Mouse (Mus musculus) kidney, adult 2 months (tissue): ENCODE data around the gene Tnfsf9. TPM values are rescaled to one million over a fixed set of nuclear protein-coding genes. Genes with fewer than 3 reads are reported as not detected.

Source experiments
- DNase-seq: peaks from one replicate; pipeline ENCODE4 v3.0.0; 2021
- H3K27ac ChIP-seq: fragments of 200-500 bp; 2 replicates; pipeline ENCODE4 v1.5.1; 2012; ENCODE audit warnings: low read depth, low read length, control low read depth, inconsistent platforms; ENCODE audit not compliant: insufficient read depth
- H3K27me3 ChIP-seq: fragments of 200-500 bp; replicated peaks from 2 replicates; pipeline ENCODE4 v1.6.1; 2012; ENCODE audit warnings: mild to moderate bottlenecking, moderate library complexity, low read length, inconsistent platforms; ENCODE audit not compliant: control insufficient read depth, insufficient read depth
- H3K36me3 ChIP-seq: fragments of 200-500 bp; 2 replicates; pipeline ENCODE4 v1.6.1; 2012; ENCODE audit warnings: mild to moderate bottlenecking, moderate library complexity, low read length, inconsistent platforms; ENCODE audit not compliant: control insufficient read depth, insufficient read depth
- H3K4me1 ChIP-seq: fragments of 200-500 bp; 2 replicates; pipeline ENCODE4 v1.6.1; 2011; ENCODE audit warnings: low read length; ENCODE audit not compliant: control insufficient read depth, insufficient read depth
- H3K4me3 ChIP-seq: fragments of 200-500 bp; 2 replicates; pipeline ENCODE4 v1.5.1; 2011; ENCODE audit warnings: mild to moderate bottlenecking, low read depth, low read length, control low read depth; ENCODE audit not compliant: insufficient read depth
- CTCF ChIP-seq: fragments of 200-500 bp; conservative IDR thresholded peaks from 2 replicates; pipeline ENCODE4 v1.5.1; 2011; ENCODE audit warnings: low read depth, mild to moderate bottlenecking, control low read depth, low read length, moderate library complexity, mixed read lengths; ENCODE audit not compliant: insufficient read depth, insufficient read length
- POLR2A ChIP-seq: fragments of 200-500 bp; IDR thresholded peaks from one replicate; pipeline ENCODE4 v1.6.1; 2011; ENCODE audit warnings: low read depth, low read length, control low read depth
- WGBS: fragments of 180-500 bp; shearing (Covaris S2); methylation state at CpG from one replicate; pipeline ENCODE4 v1.1.7; 2018; 5-methylcytosine and 5-hydroxymethylcytosine counted together
- polyA plus RNA-seq: library from polyadenylated mRNA; depleted of rRNA; stranded (reverse); fragments of >200 nt; gene quantifications from 2 replicates; pipeline ENCODE4 v1.2.3, GENCODE M21; 2012; rRNA removed

Tnfsf9 gene
- polyA plus RNA-seq, 1 experiment, result 1.6 TPM

- 4% methylated on average over 38 of the region's 39 CpGs for WGBS
- H3K4me3 ChIP-seq, result no peak within 1 kb of the TSS
- TF ChIP-seq CTCF (no peak), POLR2A (no peak)
- H3K27ac ChIP-seq, result no peak within 1 kb of the TSS
- no peak for DNase-seq
- no peaks in the 10 kb centered on the region for H3K36me3 ChIP-seq
- H3K27me3 ChIP-seq, result no peaks in the 10 kb centered on the region
- no peaks in the 10 kb centered on the region for H3K4me1 ChIP-seq
These were observed 44.1 kb downstream of the Tnfsf9 start, which contains the start of gene Cd70 for GRCm38 (mm10) chr17:57148994-57149803. Cd70 (minus strand) TSS chr17:57149777.

- TF ChIP-seq CTCF (no peak), POLR2A (no peak)
- no peak for DNase-seq
- Histone ChIP-seq H3K27ac (no peak overlapping the region), H3K4me3 (no peak overlapping the region), H3K36me3 (no peaks in the 10 kb centered on the region), H3K27me3 (no peaks in the 10 kb centered on the region), H3K4me1 (no peaks in the 10 kb centered on the region)
- 88% methylated on average over 6 of the region's 6 CpGs for WGBS
These were observed 47.9 kb downstream of the Tnfsf9 start for GRCm38 (mm10) chr17:57153006-57153405.

GRCm38 (mm10) chr17:57153787-57154186 lies 48.7 kb downstream of the Tnfsf9 start:
- Histone ChIP-seq H3K27me3 (no peaks in the 10 kb centered on the region), H3K4me1 (no peaks in the 10 kb centered on the region), H3K36me3 (no peaks in the 10 kb centered on the region), H3K27ac (no peak overlapping the region), H3K4me3 (no peak overlapping the region)
- no peak for TF ChIP-seq CTCF
- no peak for TF ChIP-seq POLR2A
- no peak for DNase-seq
- whole genome bisulfite sequencing, result 82% methylated on average over 4 of the region's 4 CpGs

Other genes with a start within 250 kb of the Tnfsf9 start
- 0.05 TPM in 2 replicates for gene Acsbg2, start 230.9 kb upstream of the Tnfsf9 start, polyA plus RNA-seq
- 0.03 and 0.07 TPM in 2 replicates for gene 1700061G19Rik, start 229.8 kb upstream of the Tnfsf9 start, polyA plus RNA-seq
- 30.1 and 37.9 TPM in 2 replicates for gene Mllt1, start 169.9 kb upstream of the Tnfsf9 start, polyA plus RNA-seq
- not detected in 2 replicates for gene Acer1, start 123.2 kb upstream of the Tnfsf9 start, polyA plus RNA-seq
- gene Clpp, start 115.0 kb upstream of the Tnfsf9 start, polyA plus RNA-seq, result 245 and 276 TPM in 2 replicates
- gene Alkbh7, start 108.0 kb upstream of the Tnfsf9 start, polyA plus RNA-seq, result 54.4 and 59.2 TPM in 2 replicates
- gene Pspn, start 105.3 kb upstream of the Tnfsf9 start, polyA plus RNA-seq, result not detected in 2 replicates
- 22.0 and 25.1 TPM in 2 replicates for gene Gtf2f1, start 94.0 kb upstream of the Tnfsf9 start, polyA plus RNA-seq
- 0.11 and 0.15 TPM in 2 replicates for gene Gm17949, start 93.9 kb upstream of the Tnfsf9 start, polyA plus RNA-seq
- gene Khsrp, start 73.8 kb upstream of the Tnfsf9 start, polyA plus RNA-seq, result 49.7 and 51.1 TPM in 2 replicates
- 0.13 TPM in 1 of 2 replicates, not detected in the other for gene Slc25a41, start 63.7 kb upstream of the Tnfsf9 start, polyA plus RNA-seq
- gene Crb3, start 46.2 kb upstream of the Tnfsf9 start, polyA plus RNA-seq, result 110 and 124 TPM in 2 replicates
- gene Slc25a23, start 45.5 kb upstream of the Tnfsf9 start, polyA plus RNA-seq, result 121 and 124 TPM in 2 replicates
- gene Dennd1c, start 26.8 kb upstream of the Tnfsf9 start, polyA plus RNA-seq, result 2.0 and 4.9 TPM in 2 replicates
- gene Tubb4a, start 17.5 kb upstream of the Tnfsf9 start, polyA plus RNA-seq, result 2.1 and 2.9 TPM in 2 replicates
- gene Cd70, start 44.5 kb downstream of the Tnfsf9 start, polyA plus RNA-seq, result 0.13 TPM in 1 of 2 replicates, not detected in the other
- gene Tnfsf14, start 88.9 kb downstream of the Tnfsf9 start, polyA plus RNA-seq, result 0.35 and 0.44 TPM in 2 replicates
- 51.5 and 69.4 TPM in 2 replicates for gene C3, start 122.8 kb downstream of the Tnfsf9 start, polyA plus RNA-seq
- 36.7 and 39.6 TPM in 2 replicates for gene Gpr108, start 143.1 kb downstream of the Tnfsf9 start, polyA plus RNA-seq
- 30.4 and 35.6 TPM in 2 replicates for gene Trip10, start 144.1 kb downstream of the Tnfsf9 start, polyA plus RNA-seq
- 1.1 and 3.4 TPM in 2 replicates for gene Vav1, start 173.8 kb downstream of the Tnfsf9 start, polyA plus RNA-seq